Mouse (Mus musculus) liver, postnatal 0 days (tissue): ENCODE results near the gene Slfn9.
"Not testable (repeated sequence)": the region's sequence is repeated elsewhere in the genome, so short reads cannot be mapped to it uniquely, and the experiment has no call there.

Experiments used
- CTCF ChIP-seq: sonication (generic); IDR thresholded peaks from 2 replicates; pipeline ENCODE4 v1.5.1; 2016; ENCODE audit warnings: antibody characterized with exemption, low read depth
- EP300 ChIP-seq: IDR thresholded peaks from 2 replicates; pipeline ENCODE4 v1.6.1; 2016; ENCODE audit warnings: antibody characterized with exemption, low read depth, mild to moderate bottlenecking

DNA sequence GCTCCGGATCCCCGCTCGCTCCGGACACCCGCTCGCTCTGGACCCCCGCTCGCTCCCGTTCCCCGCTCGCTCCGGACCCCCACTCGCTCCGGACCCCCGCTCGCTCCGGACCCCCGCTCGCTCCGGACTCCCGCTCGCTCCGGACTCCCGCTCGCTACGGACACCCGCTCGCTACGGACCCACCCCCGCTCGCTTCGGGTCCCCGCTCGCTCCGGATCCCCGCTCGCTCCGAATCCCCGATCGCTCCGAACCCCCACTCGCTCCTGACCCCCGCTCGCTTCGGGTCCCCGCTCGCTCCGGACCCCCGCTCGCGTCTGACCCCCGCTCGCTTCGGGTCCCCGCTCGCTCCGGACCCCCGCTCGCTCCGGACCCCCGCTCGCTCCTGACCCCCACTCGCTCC lies 60.5 kb downstream of the Slfn9 start:
- not testable (repeated sequence) for TF ChIP-seq CTCF, EP300
